Mouse (Mus musculus): Measurements from ENCODE around the gene 1700029H14Rik. TPM values are rescaled to one million over a fixed set of nuclear protein-coding genes. Genes with fewer than 3 reads are reported as not detected.

Gene 1700029H14Rik
- total RNA-seq, 1 experiment: not detected

DNA sequence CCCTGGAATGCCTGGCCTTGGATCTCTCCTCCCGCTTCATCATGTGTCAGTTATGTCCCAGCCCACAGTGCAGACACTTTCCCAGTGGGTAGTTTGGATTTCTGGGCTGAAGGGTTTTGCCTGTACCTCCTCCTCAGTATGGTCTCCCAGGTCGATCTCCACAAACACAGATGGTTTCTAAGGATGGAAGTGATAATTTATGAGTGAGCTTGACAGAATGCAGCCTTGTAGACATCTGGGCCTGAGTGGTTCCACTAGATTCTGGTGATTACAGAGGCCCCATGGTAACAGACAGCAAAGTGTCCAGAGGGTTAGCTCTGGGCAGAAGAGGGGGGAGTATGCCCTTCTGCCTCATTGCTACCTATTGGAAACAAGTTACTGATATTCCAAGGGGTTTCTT is 4.7 kb downstream of the 1700029H14Rik start:
- in situ Hi-C loops (cut with MboI; ENCODE audit: low sequenced_read_pairs in 2 of 2, unreplicated experiment in 2 of 2): loop anchor here (10.0 to 25.0 kb wide), 2 partner anchors 180 to 197 kb away; partner anchors contain the start of gene Cdc16 (in 1 of the 2)
- H3K9ac ChIP-seq (ENCODE audit: insufficient read depth, low read depth, low read length, poor library complexity, severe bottlenecking): no peak overlapping the region

GRCm38 (mm10) chr8:13551574-13551830 is 10.8 kb downstream of the 1700029H14Rik start:
- Histone ChIP-seq H3K27ac (ENCODE audit: insufficient read depth, low read depth, low read length, poor library complexity, severe bottlenecking) (no peak overlapping the region), H3K4me3 (ENCODE audit: insufficient read depth in 1 of 2, low read depth in 1 of 2, low read length in 2 of 2, poor library complexity in 1 of 2, severe bottlenecking in 1 of 2) (no peak overlapping the region), H3K9me3 (ENCODE audit: control insufficient read depth, insufficient read depth, low read depth, low read length) (no peaks in the 10 kb centered on the region), H3K9ac (ENCODE audit: insufficient read depth, low read depth, low read length, poor library complexity, severe bottlenecking) (no peak overlapping the region), H3K36me3 (ENCODE audit: control insufficient read depth, insufficient read depth, low read length, poor library complexity, severe bottlenecking) (no peaks in the 10 kb centered on the region), H3K4me1 (ENCODE audit: control insufficient read depth in 2 of 2, insufficient read depth in 2 of 2, low read length in 2 of 2, poor library complexity in 1 of 2) (peaks cover 0 to 10% of the 10 kb centered on the region in 2 experiments; a peak in 1 of 4 replicates)
- no peak for DNase-seq (ENCODE audit: low read depth, low spot score)
- in situ Hi-C loops (cut with MboI; ENCODE audit: low sequenced_read_pairs in 2 of 2, unreplicated experiment in 2 of 2): loop anchor here (10.0 to 25.0 kb wide), 2 partner anchors 186 to 203 kb away; partner anchors contain the start of gene Cdc16 (in 1 of the 2)
- TF ChIP-seq ZC3H11A (IDR thresholded peaks at IDR 0.05; ENCODE audit: borderline replicate concordance, low read depth, low read length): no peak
- TF ChIP-seq ZNF384 (IDR thresholded peaks at IDR 0.05; ENCODE audit: low read depth, low read length): no peak
- no peak for TF ChIP-seq CHD2 (IDR thresholded peaks at IDR 0.05; ENCODE audit: low read depth, low read length)
- TF ChIP-seq MAFK (IDR thresholded peaks at IDR 0.05; ENCODE audit: insufficient read depth, low read depth, low read length): no peak
- TF ChIP-seq HCFC1 (IDR thresholded peaks at IDR 0.05; ENCODE audit: borderline replicate concordance, insufficient read depth, low read length): no peak

More for the DNA sequence above, 4.7 kb downstream of the 1700029H14Rik start:
- H3K4me3 ChIP-seq (ENCODE audit: insufficient read depth in 1 of 2, low read depth in 1 of 2, low read length in 2 of 2, poor library complexity in 1 of 2, severe bottlenecking in 1 of 2): no peak overlapping the region
- no peaks in the 10 kb centered on the region for H3K36me3 ChIP-seq (ENCODE audit: control insufficient read depth, insufficient read depth, low read length, poor library complexity, severe bottlenecking)
- no peaks in the 10 kb centered on the region for H3K4me1 ChIP-seq (ENCODE audit: control insufficient read depth in 2 of 2, insufficient read depth in 2 of 2, low read length in 2 of 2, poor library complexity in 1 of 2)
- DNase-seq (ENCODE audit: low read depth, low spot score): no peak
- no peak overlapping the region for H3K27ac ChIP-seq (ENCODE audit: insufficient read depth, low read depth, low read length, poor library complexity, severe bottlenecking)
- no peak for TF ChIP-seq HCFC1 (IDR thresholded peaks at IDR 0.05; ENCODE audit: borderline replicate concordance, insufficient read depth, low read length)
- no peak for TF ChIP-seq ZNF384 (IDR thresholded peaks at IDR 0.05; ENCODE audit: low read depth, low read length)
- TF ChIP-seq MAFK (IDR thresholded peaks at IDR 0.05; ENCODE audit: insufficient read depth, low read depth, low read length): no peak
- no peak for TF ChIP-seq ZC3H11A (IDR thresholded peaks at IDR 0.05; ENCODE audit: borderline replicate concordance, low read depth, low read length)
- no peak for TF ChIP-seq CHD2 (IDR thresholded peaks at IDR 0.05; ENCODE audit: low read depth, low read length)
- H3K9me3 ChIP-seq (ENCODE audit: control insufficient read depth, insufficient read depth, low read depth, low read length): no peaks in the 10 kb centered on the region

DNA sequence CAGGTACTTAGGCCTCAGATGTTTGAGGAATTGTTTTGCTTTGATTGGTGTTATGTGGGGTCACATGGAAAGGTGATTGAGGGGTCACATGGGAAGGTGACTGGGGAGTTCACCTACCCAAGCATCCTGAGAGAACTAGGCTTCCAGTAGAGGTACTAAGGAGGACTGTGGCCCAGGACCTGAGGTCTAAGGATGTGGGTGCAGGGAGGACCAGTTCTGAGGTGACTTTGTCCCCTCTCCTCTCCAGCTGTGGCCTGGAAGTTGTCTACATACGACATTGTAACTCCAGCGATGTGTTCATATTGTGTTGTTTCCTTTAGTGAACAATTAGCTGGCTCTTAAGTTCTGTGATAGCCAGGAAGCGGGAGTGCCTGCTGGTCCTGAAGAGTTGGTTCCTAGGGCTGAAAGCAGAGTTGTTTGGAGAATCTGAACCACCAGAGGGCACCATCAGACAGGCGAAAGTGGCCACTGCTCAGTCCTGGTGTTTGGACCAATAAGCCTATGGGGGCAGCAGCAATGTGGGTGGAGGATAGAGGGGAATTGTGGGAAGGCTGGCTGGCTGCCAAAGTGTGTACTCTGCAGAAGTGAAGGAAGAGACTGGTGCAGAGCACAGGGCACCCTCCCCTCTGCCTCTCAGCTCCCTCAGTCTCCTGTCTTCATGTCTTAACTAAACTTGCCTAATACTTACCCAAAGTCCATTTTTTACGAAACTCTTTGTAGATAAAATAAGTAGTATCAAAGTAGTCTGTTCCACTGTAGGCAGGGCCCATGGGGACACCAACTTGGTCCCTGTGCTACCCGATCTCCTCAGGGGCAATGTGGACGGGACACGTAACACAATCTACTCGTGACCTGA is 11.3 kb downstream of the 1700029H14Rik start:
- TF ChIP-seq MAFK (IDR thresholded peaks at IDR 0.05; ENCODE audit: insufficient read depth, low read depth, low read length) (no peak), HCFC1 (IDR thresholded peaks at IDR 0.05; ENCODE audit: borderline replicate concordance, insufficient read depth, low read length) (no peak), CHD2 (IDR thresholded peaks at IDR 0.05; ENCODE audit: low read depth, low read length) (no peak), ZC3H11A (IDR thresholded peaks at IDR 0.05; ENCODE audit: borderline replicate concordance, low read depth, low read length) (peak; percentile 77; the same call in 1 of the 2 replicates)
- in situ Hi-C loops (cut with MboI; ENCODE audit: low sequenced_read_pairs in 2 of 2, unreplicated experiment in 2 of 2): loop anchor here (10.0 to 25.0 kb wide), 2 partner anchors 186 to 204 kb away; partner anchors contain the start of gene Cdc16 (in 1 of the 2)
- peak; percentile 63 for DNase-seq (ENCODE audit: low read depth, low spot score)
- H3K27ac ChIP-seq (ENCODE audit: insufficient read depth, low read depth, low read length, poor library complexity, severe bottlenecking): no peak overlapping the region
- no peaks in the 10 kb centered on the region for H3K36me3 ChIP-seq (ENCODE audit: control insufficient read depth, insufficient read depth, low read length, poor library complexity, severe bottlenecking)
- no peak overlapping the region for H3K9ac ChIP-seq (ENCODE audit: insufficient read depth, low read depth, low read length, poor library complexity, severe bottlenecking)
- peaks cover 0 to 10% of the 10 kb centered on the region in 2 experiments; a peak in 1 of 4 replicates for H3K4me1 ChIP-seq (ENCODE audit: control insufficient read depth in 2 of 2, insufficient read depth in 2 of 2, low read length in 2 of 2, poor library complexity in 1 of 2)
- no peaks in the 10 kb centered on the region for H3K9me3 ChIP-seq (ENCODE audit: control insufficient read depth, insufficient read depth, low read depth, low read length)
- no peak overlapping the region for H3K4me3 ChIP-seq (ENCODE audit: insufficient read depth in 1 of 2, low read depth in 1 of 2, low read length in 2 of 2, poor library complexity in 1 of 2, severe bottlenecking in 1 of 2)

- DNase-seq (ENCODE audit: low read depth, low spot score): no peak
- peak overlapping the region; percentile 17 to 28 for H3K4me3 ChIP-seq (ENCODE audit: insufficient read depth in 1 of 2, low read depth in 1 of 2, low read length in 2 of 2, poor library complexity in 1 of 2, severe bottlenecking in 1 of 2)
- no peaks in the 10 kb centered on the region for H3K36me3 ChIP-seq (ENCODE audit: control insufficient read depth, insufficient read depth, low read length, poor library complexity, severe bottlenecking)
- H3K9ac ChIP-seq (ENCODE audit: insufficient read depth, low read depth, low read length, poor library complexity, severe bottlenecking): peak overlapping the region; percentile 72
- in situ Hi-C loops (cut with MboI; ENCODE audit: low sequenced_read_pairs in 2 of 2, unreplicated experiment in 2 of 2): no loop called here
- H3K4me1 ChIP-seq (ENCODE audit: control insufficient read depth in 2 of 2, insufficient read depth in 2 of 2, low read length in 2 of 2, poor library complexity in 1 of 2): peaks cover 0 to 10% of the 10 kb centered on the region in 2 experiments; a peak in 1 of 4 replicates
- TF ChIP-seq ZC3H11A (IDR thresholded peaks at IDR 0.05; ENCODE audit: borderline replicate concordance, low read depth, low read length): no peak
- no peak for TF ChIP-seq ZNF384 (IDR thresholded peaks at IDR 0.05; ENCODE audit: low read depth, low read length)
- no peak for TF ChIP-seq CHD2 (IDR thresholded peaks at IDR 0.05; ENCODE audit: low read depth, low read length)
- TF ChIP-seq HCFC1 (IDR thresholded peaks at IDR 0.05; ENCODE audit: borderline replicate concordance, insufficient read depth, low read length): no peak
- TF ChIP-seq MAFK (IDR thresholded peaks at IDR 0.05; ENCODE audit: insufficient read depth, low read depth, low read length): no peak
- no peaks in the 10 kb centered on the region for H3K9me3 ChIP-seq (ENCODE audit: control insufficient read depth, insufficient read depth, low read depth, low read length)
- H3K27ac ChIP-seq (ENCODE audit: insufficient read depth, low read depth, low read length, poor library complexity, severe bottlenecking): peak overlapping the region; percentile 88
Observed at GRCm38 (mm10) chr8:13548831-13549230, 13.4 kb downstream of the 1700029H14Rik start.

Data from ES-E14 (cell line).